Mouse (Mus musculus): ENCODE results near the gene Mrpl17.

DNA sequence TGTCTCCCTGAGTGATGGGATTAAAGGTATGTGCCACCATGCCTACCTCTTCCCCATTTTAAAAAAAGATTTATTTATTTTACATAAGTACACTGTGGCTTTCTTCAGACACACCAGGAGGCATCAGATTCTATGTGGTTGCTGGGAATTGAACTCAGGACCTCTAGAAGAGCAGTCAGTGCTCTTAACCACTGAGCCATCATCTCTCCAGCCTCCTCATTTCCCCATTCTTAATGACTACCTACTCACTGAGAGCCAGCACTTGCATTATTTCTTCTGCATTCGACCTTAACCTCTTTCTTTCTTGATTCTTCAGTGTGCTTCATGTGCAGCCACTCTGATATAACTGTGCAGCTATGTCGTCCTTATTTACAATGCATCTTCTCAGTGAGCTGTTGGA lies 8.6 kb downstream of the Mrpl17 start:
- TF ChIP-seq POLR2A (IDR thresholded peaks at IDR 0.05; ENCODE audit: insufficient read length, low read depth) = no peak
- no peak for TF ChIP-seq POLR2AphosphoS2 (IDR thresholded peaks at IDR 0.05; ENCODE audit: insufficient read length, low read depth)
- no peak for TF ChIP-seq MAX (IDR thresholded peaks at IDR 0.05; ENCODE audit: low read depth)
- no peak for TF ChIP-seq MYOG (IDR thresholded peaks at IDR 0.05; ENCODE audit: control insufficient read depth in 1 of 3, insufficient read depth in 1 of 3, insufficient read length in 2 of 3, low read depth in 2 of 3)
- TF ChIP-seq USF1 (IDR thresholded peaks at IDR 0.05; ENCODE audit: low read depth) = no peak
- no peak for TF ChIP-seq CEBPB (IDR thresholded peaks at IDR 0.05; ENCODE audit: insufficient read depth, poor library complexity, severe bottlenecking)

Data from myocyte (in vitro differentiated cells).